Mouse (Mus musculus) kidney, embryonic 14.5 days (tissue): ENCODE data around the gene Hsf4. TPM values are rescaled to one million over a fixed set of nuclear protein-coding genes. Genes with fewer than 3 reads are reported as not detected.

Experiments used
- ATAC-seq: fragments of 200-750 bp; cut with Nextera tagmentation; 2 replicates; pipeline ENCODE4 v1.8.0; 2017; ENCODE audit warnings: moderate number of reproducible peaks, mild to moderate bottlenecking, moderate TSS enrichment, moderate library complexity; ENCODE audit not compliant: low FRiP score, low TSS enrichment
- H3K27ac ChIP-seq: fragments of 300-500 bp; sonication (generic); 2 replicates; pipeline ENCODE4 v1.5.1; 2014; ENCODE audit warnings: low read depth, mild to moderate bottlenecking, low read length, moderate library complexity, mixed read lengths
- H3K27me3 ChIP-seq: fragments of 300-500 bp; sonication (generic); 2 replicates; pipeline ENCODE4 v1.6.1; 2014; ENCODE audit warnings: mild to moderate bottlenecking, low read length; ENCODE audit not compliant: control insufficient read depth, insufficient read depth
- H3K36me3 ChIP-seq: fragments of 300-500 bp; sonication (generic); 2 replicates; pipeline ENCODE4 v1.6.1; 2014; ENCODE audit warnings: low read length, mixed read lengths; ENCODE audit not compliant: control insufficient read depth, insufficient read depth
- H3K4me1 ChIP-seq: fragments of 300-500 bp; sonication (generic); 2 replicates; pipeline ENCODE4 v1.6.1; 2014; ENCODE audit warnings: low read length, mixed read lengths; ENCODE audit not compliant: control insufficient read depth, insufficient read depth
- H3K4me2 ChIP-seq: fragments of 300-500 bp; sonication (generic); replicated peaks from 2 replicates; pipeline ENCODE4 v1.6.1; 2014; ENCODE audit warnings: low read depth, mild to moderate bottlenecking, low read length
- H3K4me3 ChIP-seq: fragments of 300-500 bp; sonication (generic); 2 replicates; pipeline ENCODE4 v1.5.1; 2014; ENCODE audit warnings: mild to moderate bottlenecking, low read length
- H3K9ac ChIP-seq: fragments of 300-500 bp; sonication (generic); 2 replicates; pipeline ENCODE4 v1.6.1; 2014; ENCODE audit warnings: low read depth, mild to moderate bottlenecking, low read length, moderate library complexity
- H3K9me3 ChIP-seq: fragments of 300-500 bp; sonication (generic); 2 replicates; pipeline ENCODE4 v1.6.1; 2016; ENCODE audit warnings: low read length; ENCODE audit not compliant: control insufficient read depth
- WGBS: fragments of 180-500 bp; shearing (Covaris S2); extraction: QIAGEN DNeasy Blood & Tissue Kit; methylation state at CpG from one replicate; pipeline ENCODE4 v1.1.7; 2014; 5-methylcytosine and 5-hydroxymethylcytosine counted together
- polyA plus RNA-seq: library from polyadenylated mRNA; unstranded; fragments of >200 nt; fragmentation: Nextera tagmentation; extraction: Ambion mirVana; gene quantifications from 2 replicates; pipeline ENCODE4 v1.2.1, GENCODE M21; 2014

The Hsf4 gene
- polyA plus RNA-seq, 1 experiment from 2014 or later: not detected

DNA sequence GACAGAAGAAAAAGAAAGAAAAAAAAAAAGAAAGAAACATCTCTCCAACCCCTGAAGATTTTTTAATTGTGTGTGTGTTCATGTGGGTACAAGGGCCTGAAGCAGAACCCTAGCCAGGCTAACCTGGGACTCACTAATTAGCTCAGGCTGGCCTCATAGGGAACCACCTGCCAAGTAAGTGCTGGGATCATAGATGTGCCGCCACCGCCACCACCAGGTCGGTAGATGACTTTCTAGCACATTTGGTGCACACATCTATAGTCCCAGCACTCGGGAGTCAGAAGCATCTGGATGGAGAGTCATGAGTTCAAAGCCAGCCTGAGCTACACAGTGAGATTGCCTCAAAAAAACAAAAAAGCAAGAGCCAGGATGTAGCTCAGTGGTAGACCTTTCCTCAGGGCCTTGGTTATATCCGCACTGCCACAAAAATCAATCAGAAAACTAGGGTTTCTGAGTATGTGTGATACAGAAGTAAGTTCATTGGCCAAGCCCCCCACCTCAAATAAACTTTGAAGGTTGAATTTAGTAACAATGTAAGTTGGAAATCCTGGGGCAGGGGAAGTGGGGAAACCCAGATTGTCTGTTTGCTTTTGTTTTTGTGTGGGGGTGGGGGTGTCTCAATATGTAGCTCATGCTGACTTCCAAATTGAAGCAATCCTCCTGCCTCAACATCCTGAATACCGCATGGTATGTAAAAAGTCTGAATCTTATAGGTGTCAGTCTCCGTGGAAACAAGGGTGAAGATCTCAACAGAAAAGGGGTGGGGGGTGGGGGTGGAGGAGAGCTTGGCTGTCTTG is 12.1 kb upstream of the Hsf4 start:
- Histone ChIP-seq H3K4me2 (no peak overlapping the region), H3K27me3 (peaks cover 51% of the 10 kb centered on the region), H3K36me3 (no peaks in the 10 kb centered on the region; the same call in 1 of the 2 replicates), H3K4me3 (no peak overlapping the region), H3K4me1 (peaks cover 17% of the 10 kb centered on the region; the same call in 1 of the 2 replicates), H3K9me3 (no peaks in the 10 kb centered on the region), H3K9ac (no peak overlapping the region), H3K27ac (no peak overlapping the region)
- 65% methylated on average over 7 of the region's 7 CpGs for WGBS
- ATAC-seq: no peak

DNA sequence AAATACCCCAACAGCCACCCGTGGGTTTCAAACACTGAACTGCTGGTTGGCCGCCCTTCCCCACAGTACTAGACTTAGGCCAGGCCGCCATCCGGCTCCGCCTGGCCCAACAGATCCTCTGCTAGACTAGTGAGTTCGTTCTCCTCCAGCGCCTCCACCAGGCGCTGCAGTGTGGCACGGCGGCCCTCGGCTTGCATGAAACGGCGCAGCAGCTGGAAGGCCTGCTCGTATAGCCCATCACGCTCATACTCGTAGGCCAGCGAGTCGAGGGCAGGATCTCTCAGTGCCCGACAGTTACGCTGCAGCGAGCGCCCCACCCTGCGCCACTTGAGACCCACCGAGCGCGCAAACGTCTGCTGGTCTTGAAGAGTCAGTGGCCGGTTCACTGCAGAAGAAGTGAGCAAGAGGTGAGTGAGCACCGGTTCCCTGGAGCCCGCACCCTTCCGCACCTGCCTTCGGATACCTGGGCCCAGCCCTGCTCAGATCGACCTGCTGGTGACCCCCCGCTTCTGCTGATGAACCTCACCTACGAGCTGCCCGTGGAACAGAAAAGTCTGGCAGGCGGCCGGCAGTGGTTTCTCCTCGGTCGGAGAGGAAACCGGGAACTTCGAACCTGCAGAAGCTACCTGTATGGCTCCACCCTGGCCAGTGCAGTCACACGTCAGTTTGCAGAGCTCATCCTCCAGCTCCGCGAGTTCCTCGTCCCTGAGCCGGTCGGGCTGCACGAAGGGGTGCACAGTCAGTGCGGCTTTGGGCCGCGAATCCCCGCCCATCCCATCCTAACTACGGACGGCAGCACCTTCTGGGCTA is 10.5 kb upstream of the Hsf4 start:
- Histone ChIP-seq H3K4me2 (peak overlapping the region; percentile 57), H3K9ac (peak overlapping the region; percentile 32), H3K4me1 (peaks cover 14% of the 10 kb centered on the region; the same call in 1 of the 2 replicates), H3K4me3 (peak overlapping the region; percentile 34), H3K27me3 (peaks cover 59% of the 10 kb centered on the region), H3K27ac (no peak overlapping the region), H3K9me3 (no peaks in the 10 kb centered on the region), H3K36me3 (no peaks in the 10 kb centered on the region)
- 2% methylated on average over 55 of the region's 55 CpGs for WGBS
- peak; percentile 18 for ATAC-seq

DNA sequence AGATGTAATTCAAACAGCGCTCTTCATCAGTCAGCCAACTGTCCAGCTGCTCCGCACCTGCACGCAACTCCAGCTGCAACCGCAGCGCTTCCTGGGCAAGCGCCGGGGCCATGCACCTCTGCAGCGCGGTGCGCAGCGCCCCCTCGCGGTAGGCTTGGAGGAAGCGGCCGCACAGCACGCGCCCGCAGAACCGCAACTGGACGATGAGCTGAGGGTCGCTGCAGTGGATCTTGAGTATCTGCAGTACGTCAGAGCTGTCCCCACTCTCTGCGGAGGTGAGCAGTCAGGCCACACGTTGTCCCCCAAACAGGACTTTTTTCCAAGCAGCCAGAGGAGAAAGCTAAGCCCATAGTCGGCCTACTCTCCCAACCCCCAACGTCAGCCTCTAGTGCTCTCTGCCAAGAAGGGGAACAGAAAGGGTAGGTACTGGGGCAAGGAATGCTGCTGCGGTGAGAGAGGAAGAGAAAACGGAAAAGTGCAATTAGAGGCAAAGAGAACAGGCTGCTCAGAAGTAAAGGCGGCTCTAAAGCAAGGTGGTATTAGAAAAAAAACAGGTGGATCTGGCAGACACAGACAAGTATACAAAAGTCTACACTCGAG is 9.8 kb upstream of the Hsf4 start:
- ATAC-seq: peak; percentile 41
- peak overlapping the region; percentile 57 for H3K4me2 ChIP-seq
- WGBS: 4% methylated on average over 30 of the region's 30 CpGs
- no peaks in the 10 kb centered on the region for H3K36me3 ChIP-seq
- no peak overlapping the region for H3K27ac ChIP-seq
- H3K27me3 ChIP-seq: peaks cover 58% of the 10 kb centered on the region
- peak overlapping the region; percentile 32; the same call in 1 of the 2 replicates for H3K9ac ChIP-seq
- peak overlapping the region; percentile 34 for H3K4me3 ChIP-seq
- no peaks in the 10 kb centered on the region for H3K9me3 ChIP-seq
- H3K4me1 ChIP-seq: peaks cover 12% of the 10 kb centered on the region; the same call in 1 of the 2 replicates

DNA sequence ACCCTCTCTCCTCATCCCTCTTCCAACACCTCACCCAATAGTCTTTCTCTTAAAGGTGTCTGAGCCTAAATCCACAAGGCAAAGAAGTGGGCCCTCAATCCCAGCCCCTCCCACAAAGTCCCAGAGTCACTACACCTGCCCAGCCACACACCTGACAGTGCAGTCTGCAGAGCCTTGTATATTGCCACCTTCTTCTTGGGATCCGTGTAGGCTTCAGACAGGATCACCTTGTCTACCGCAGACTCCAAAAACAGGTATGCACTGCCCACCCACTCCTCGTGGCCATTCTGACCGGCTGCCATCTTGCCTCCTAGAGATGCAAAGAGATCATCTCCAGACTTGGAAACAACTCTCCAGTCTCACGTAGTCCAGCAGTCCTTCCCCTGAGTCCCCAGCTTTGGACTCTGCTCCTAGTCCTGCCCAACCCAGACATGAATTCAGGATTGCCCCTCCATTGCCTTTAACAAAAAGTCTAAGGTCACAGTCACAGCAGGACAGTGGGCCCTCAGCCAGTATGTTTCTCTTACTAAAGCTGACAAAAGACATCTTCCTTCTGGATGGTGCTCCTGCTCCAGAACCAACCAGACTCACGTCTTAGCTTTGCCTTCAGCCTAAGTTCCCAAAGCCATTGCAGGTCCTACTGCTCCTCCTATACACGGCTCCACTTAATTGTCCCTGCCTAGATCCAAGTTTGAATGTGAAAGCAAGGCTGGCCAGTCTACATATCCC is 9.1 kb upstream of the Hsf4 start:
- H3K9me3 ChIP-seq: no peaks in the 10 kb centered on the region
- no peaks in the 10 kb centered on the region for H3K36me3 ChIP-seq
- 0 out of 2 replicates have a peak, but pooled peaks cover 9% of the 10 kb centered on the region for H3K4me1 ChIP-seq
- peaks cover 55% of the 10 kb centered on the region for H3K27me3 ChIP-seq
- no peak overlapping the region for H3K9ac ChIP-seq
- no peak overlapping the region for H3K4me2 ChIP-seq
- H3K27ac ChIP-seq: no peak overlapping the region
- H3K4me3 ChIP-seq: no peak overlapping the region
- 70% methylated on average over 7 of the region's 7 CpGs for WGBS
- no peak for ATAC-seq

DNA sequence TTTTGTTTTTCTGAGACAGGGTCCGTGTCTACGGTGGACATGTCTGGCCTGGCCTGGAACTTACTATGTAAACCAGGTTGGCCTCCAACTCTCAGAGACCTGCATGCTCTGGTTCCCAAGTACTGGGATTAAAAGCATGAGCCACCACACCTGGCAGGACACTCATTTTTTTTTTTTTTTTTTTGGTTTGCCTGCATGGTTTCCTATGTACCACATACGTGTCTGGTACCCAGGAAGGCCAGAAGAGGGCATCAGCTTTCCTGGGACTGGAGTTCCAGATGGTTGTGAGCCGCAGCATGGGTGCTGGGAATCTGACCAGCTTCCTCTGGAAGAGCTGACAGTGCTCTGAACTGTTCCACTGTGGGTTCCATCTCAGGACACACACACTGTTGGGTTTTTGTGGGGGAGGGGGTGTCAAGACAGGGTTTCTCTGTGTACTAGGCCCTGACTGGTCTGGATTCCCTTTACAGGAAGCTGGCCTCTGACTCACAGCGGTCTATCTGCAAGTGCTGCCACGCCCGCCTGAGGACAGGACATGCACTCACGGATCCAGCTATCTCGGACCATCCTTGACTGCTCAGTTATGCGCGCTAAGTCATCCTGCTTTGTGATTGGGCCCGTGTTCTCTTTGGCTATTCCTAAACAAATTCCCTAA is 8.1 kb upstream of the Hsf4 start:
- H3K4me2 ChIP-seq: no peak overlapping the region
- no peak for ATAC-seq
- no peaks in the 10 kb centered on the region for H3K36me3 ChIP-seq
- WGBS: 85% methylated on average over 12 of the region's 12 CpGs
- no peak overlapping the region for H3K4me3 ChIP-seq
- H3K9ac ChIP-seq: no peak overlapping the region
- H3K9me3 ChIP-seq: peaks cover 3% of the 10 kb centered on the region; the same call in 1 of the 2 replicates
- H3K4me1 ChIP-seq: 0 out of 2 replicates have a peak, but pooled peaks cover 9% of the 10 kb centered on the region
- H3K27me3 ChIP-seq: peaks cover 57% of the 10 kb centered on the region
- no peak overlapping the region for H3K27ac ChIP-seq

DNA sequence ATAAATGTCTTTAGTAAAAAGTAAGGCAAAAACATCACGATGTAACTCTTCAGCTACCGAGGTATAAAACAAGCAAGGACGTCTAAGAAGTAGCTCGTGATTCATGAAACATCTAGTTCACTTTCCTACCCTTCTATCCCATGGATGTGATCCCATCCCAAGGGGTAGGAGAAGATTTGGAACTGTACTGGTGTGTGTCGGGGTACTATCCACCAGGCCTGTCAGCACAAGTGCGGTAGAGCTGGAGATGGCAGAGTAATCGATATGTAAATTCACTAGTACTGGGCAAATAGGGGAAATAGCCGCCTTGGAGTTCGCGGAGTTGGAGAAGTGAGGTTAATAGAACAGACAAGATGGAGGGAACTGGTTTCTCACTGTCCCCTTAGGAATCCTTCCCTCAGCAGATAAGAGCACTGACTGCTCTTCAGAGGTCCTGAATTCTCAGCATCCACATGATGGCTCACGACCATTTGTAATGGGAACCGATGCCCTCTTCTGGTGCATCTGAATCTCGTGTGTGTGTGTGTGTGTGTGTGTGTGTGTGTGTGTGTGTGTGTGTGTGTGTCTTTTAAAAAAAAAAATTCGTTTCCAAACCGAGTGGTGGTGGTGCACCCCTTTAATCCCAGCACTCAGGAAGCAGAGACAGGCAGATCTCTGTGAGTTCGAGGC is 6.2 kb upstream of the Hsf4 start:
- H3K27ac ChIP-seq: no peak overlapping the region
- H3K4me3 ChIP-seq: no peak overlapping the region; the same call in 1 of the 2 replicates
- no peaks in the 10 kb centered on the region for H3K36me3 ChIP-seq
- no peak for ATAC-seq
- no peak overlapping the region; the same call in 1 of the 2 replicates for H3K4me2 ChIP-seq
- peaks cover 4% of the 10 kb centered on the region; the same call in 1 of the 2 replicates for H3K9me3 ChIP-seq
- H3K27me3 ChIP-seq: peaks cover 67% of the 10 kb centered on the region
- H3K4me1 ChIP-seq: peaks cover 14% of the 10 kb centered on the region
- 38% methylated on average over 16 of the region's 16 CpGs for WGBS
- no peak overlapping the region for H3K9ac ChIP-seq

DNA sequence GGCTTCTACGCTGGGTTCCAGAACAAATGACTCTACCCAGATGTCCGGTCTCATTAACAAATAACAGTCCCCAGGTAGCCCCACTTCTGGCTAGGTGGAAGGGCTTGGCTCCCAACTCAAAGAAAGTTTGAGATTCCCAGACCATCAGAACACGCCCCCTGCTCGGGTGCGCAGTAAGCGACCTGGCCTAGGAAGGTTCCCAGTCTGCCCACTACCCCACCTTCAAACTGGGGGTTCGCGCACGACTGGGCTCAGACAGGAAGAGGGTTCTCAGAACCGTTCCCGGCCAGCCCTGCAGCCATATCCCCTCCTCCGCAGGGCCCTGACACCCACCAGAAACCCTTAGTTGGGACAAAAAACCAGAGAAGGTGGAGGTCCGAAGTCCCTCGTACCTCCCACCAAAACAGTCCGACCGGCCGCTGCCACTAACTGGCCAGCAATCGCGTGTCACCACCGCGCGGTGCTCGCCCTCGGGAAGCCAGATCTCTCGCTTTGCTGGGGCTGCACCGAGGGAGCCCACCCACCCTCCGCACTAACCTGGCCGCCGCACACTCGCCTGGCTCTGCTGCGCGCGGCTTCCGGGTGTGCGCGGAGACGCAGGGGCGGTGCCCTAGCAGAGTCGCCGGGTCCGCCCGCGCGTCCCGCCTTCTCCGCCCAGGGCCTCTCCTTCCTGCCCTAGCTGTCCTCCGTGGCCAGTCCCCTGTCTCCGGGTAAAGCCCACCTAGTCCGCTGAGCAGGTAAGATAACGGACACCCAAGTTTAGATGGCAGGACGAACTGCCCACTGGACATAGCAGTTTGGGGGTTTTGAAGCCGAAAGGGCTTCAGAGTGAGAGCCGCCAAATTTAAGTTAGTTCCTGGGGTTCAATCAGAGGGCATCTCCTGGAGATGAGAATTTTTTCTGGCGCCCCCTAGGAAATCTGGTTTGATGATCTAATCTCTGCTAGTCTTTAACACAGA is 5.3 kb upstream of the Hsf4 start, which contains the start of the genes Tradd and Fbxl8:
Tradd (minus strand) TSS at position 586 of the 959 bp plus-strand sequence.
Fbxl8 (plus strand) TSS at position 625 of the 959 bp plus-strand sequence.
- H3K27me3 ChIP-seq: peaks cover 67% of the 10 kb centered on the region
- no peak within 1 kb of the TSS for H3K27ac ChIP-seq
- H3K9me3 ChIP-seq: peaks cover 4% of the 10 kb centered on the region; the same call in 1 of the 2 replicates
- no peaks in the 10 kb centered on the region for H3K36me3 ChIP-seq
- peak within 1 kb of the TSS; percentile 48 for H3K9ac ChIP-seq
- H3K4me1 ChIP-seq: peaks cover 18% of the 10 kb centered on the region
- peak within 1 kb of the TSS; percentile 53 for H3K4me2 ChIP-seq
- 1% methylated on average over 54 of the region's 54 CpGs for WGBS
- ATAC-seq: peak; percentile 55
- peak within 1 kb of the TSS; percentile 61 for H3K4me3 ChIP-seq
